Mouse (Mus musculus) ES-E14 (cell line): ENCODE measurements around the gene Hyal1. TPM values are rescaled to one million over a fixed set of nuclear protein-coding genes. Genes with fewer than 3 reads are reported as not detected.

Experiments
- DNase-seq: peaks from one replicate; pipeline ENCODE4 v3.0.0-alpha.2; 2013; ENCODE audit warnings: low read depth, low spot score
- H3K27ac ChIP-seq: 2 replicates; pipeline ENCODE4 v1.5.1; 2012; ENCODE audit warnings: low read depth, mild to moderate bottlenecking, low read length, moderate library complexity, mixed read lengths; ENCODE audit not compliant: poor library complexity, insufficient read depth, severe bottlenecking
- H3K36me3 ChIP-seq: 2 replicates; pipeline ENCODE4 v1.6.1; 2012; ENCODE audit warnings: mild to moderate bottlenecking, low read length, moderate library complexity, mixed read lengths; ENCODE audit not compliant: control insufficient read depth, poor library complexity, insufficient read depth, severe bottlenecking
- H3K4me1 ChIP-seq, 2 experiments: fragments of 150-350 bp in 1 of 2; sonication (generic) in 1 of 2; 2 replicates each; pipeline ENCODE4 v1.6.1; 2012; ENCODE audit warnings: low read length in 2 of 2, mild to moderate bottlenecking in 1 of 2, mixed read lengths in 1 of 2; ENCODE audit not compliant: control insufficient read depth in 2 of 2, insufficient read depth in 2 of 2, poor library complexity in 1 of 2
- H3K4me3 ChIP-seq, 2 experiments: fragments of 150-350 bp in 1 of 2; sonication (generic) in 1 of 2; 2 replicates each; pipeline ENCODE4 v1.5.1; 2012; ENCODE audit warnings: low read length in 2 of 2, low read depth in 1 of 2, mild to moderate bottlenecking in 1 of 2, mixed read lengths in 1 of 2; ENCODE audit not compliant: insufficient read depth in 1 of 2, poor library complexity in 1 of 2, severe bottlenecking in 1 of 2
- H3K9ac ChIP-seq: 2 replicates; pipeline ENCODE4 v1.6.1; 2012; ENCODE audit warnings: low read depth, mild to moderate bottlenecking, low read length, mixed read lengths; ENCODE audit not compliant: poor library complexity, insufficient read depth, severe bottlenecking
- H3K9me3 ChIP-seq: fragments of 150-350 bp; sonication (generic); 2 replicates; pipeline ENCODE4 v1.6.1; 2012; ENCODE audit warnings: low read depth, mild to moderate bottlenecking, low read length; ENCODE audit not compliant: control insufficient read depth, insufficient read depth
- CHD2 ChIP-seq: IDR thresholded peaks from 2 replicates; pipeline ENCODE4 v1.6.1; 2014; ENCODE audit warnings: mild to moderate bottlenecking, low read depth, low read length, inconsistent platforms
- HCFC1 ChIP-seq: IDR thresholded peaks from 2 replicates; pipeline ENCODE4 v1.6.1; 2012; ENCODE audit warnings: low read length, inconsistent platforms, borderline replicate concordance; ENCODE audit not compliant: insufficient read depth
- MAFK ChIP-seq: IDR thresholded peaks from 2 replicates; pipeline ENCODE4 v1.6.1; 2014; ENCODE audit warnings: mild to moderate bottlenecking, low read depth, low read length, inconsistent platforms; ENCODE audit not compliant: insufficient read depth
- ZC3H11A ChIP-seq: IDR thresholded peaks from 2 replicates; pipeline ENCODE4 v1.6.1; 2012; ENCODE audit warnings: low read depth, mild to moderate bottlenecking, inconsistent platforms, low read length, borderline replicate concordance
- ZNF384 ChIP-seq: IDR thresholded peaks from 2 replicates; pipeline ENCODE4 v1.6.1; 2012; ENCODE audit warnings: low read depth, low read length, inconsistent platforms
- in situ Hi-C, 2 experiments: fragments of 600-800 bp; cut with MboI; formaldehyde crosslinking; loops; one replicate each; pipeline ENCODE4 v1.15.1; 2025; ENCODE audit warnings: low sequenced_read_pairs in 2 of 2, inconsistent platforms in 1 of 2; ENCODE audit not compliant: unreplicated experiment in 2 of 2
- total RNA-seq: library from RNA; depleted of rRNA; stranded (reverse); fragments of 300-350 nt; gene quantifications from 2 replicates; pipeline ENCODE4 v1.2.3, GENCODE M21; 2012

The Hyal1 gene
- total RNA-seq, 1 experiment, result 11.8 TPM

GRCm38 (mm10) chr9:107607653-107608245 lies 31.0 kb downstream of the Hyal1 start:
- H3K4me3 ChIP-seq, result no peak overlapping the region
- no peak for DNase-seq
- in situ Hi-C loops, result no loop called here
- TF ChIP-seq HCFC1 (no peak), ZC3H11A (no peak), MAFK (no peak), ZNF384 (no peak), CHD2 (no peak)
- no peak overlapping the region for H3K27ac ChIP-seq
- no peak overlapping the region for H3K9ac ChIP-seq
- H3K4me1 ChIP-seq, result peaks cover 6 to 51% of the 10 kb centered on the region in 2 experiments; a peak in 3 of 4 replicates
- H3K9me3 ChIP-seq, result no peaks in the 10 kb centered on the region
- H3K36me3 ChIP-seq, result no peaks in the 10 kb centered on the region

GRCm38 (mm10) chr9:107608741-107609432 lies 32.2 kb downstream of the Hyal1 start, which contains the start of gene Sema3b:
Gene Sema3b, minus strand, starts transcription at chr9:107609229.
- in situ Hi-C loops, result no loop called here
- no peak for DNase-seq
- Histone ChIP-seq H3K4me1 (peaks cover 6 to 51% of the 10 kb centered on the region in 2 experiments; a peak in 3 of 4 replicates), H3K36me3 (no peaks in the 10 kb centered on the region), H3K27ac (no peak within 1 kb of the TSS), H3K9ac (no peak within 1 kb of the TSS), H3K9me3 (no peaks in the 10 kb centered on the region), H3K4me3 (no peak within 1 kb of the TSS)
- TF ChIP-seq ZC3H11A (no peak), ZNF384 (no peak), CHD2 (no peak), MAFK (no peak), HCFC1 (no peak)

- no peak overlapping the region for H3K27ac ChIP-seq
- H3K9ac ChIP-seq, result no peak overlapping the region
Observed at GRCm38 (mm10) chr9:107609433-107609830, 32.7 kb downstream of the Hyal1 start.

GRCm38 (mm10) chr9:107611456-107612190 lies 34.9 kb downstream of the Hyal1 start:
- peaks cover 4 to 38% of the 10 kb centered on the region in 2 experiments; a peak in 3 of 4 replicates for H3K4me1 ChIP-seq
- H3K9ac ChIP-seq, result 0 out of 2 replicates have a peak overlapping the region, but pooled peaks have one; percentile 65
- TF ChIP-seq HCFC1 (no peak), CHD2 (no peak), MAFK (no peak), ZNF384 (no peak), ZC3H11A (no peak)
- no peak for DNase-seq
- H3K4me3 ChIP-seq, result peak overlapping the region; percentile 51 to 59; a peak in 2 of 4 replicates
- peaks cover 21% of the 10 kb centered on the region for H3K36me3 ChIP-seq
- in situ Hi-C loops, result no loop called here
- H3K27ac ChIP-seq, result no peak overlapping the region
- H3K9me3 ChIP-seq, result no peaks in the 10 kb centered on the region

More at GRCm38 (mm10) chr9:107609433-107609830, 32.7 kb downstream of the Hyal1 start:
- TF ChIP-seq MAFK, result no peak
- no peak for TF ChIP-seq HCFC1
- no peak for TF ChIP-seq ZNF384
- no peak for TF ChIP-seq ZC3H11A
- TF ChIP-seq CHD2, result no peak
- Histone ChIP-seq H3K9me3 (no peaks in the 10 kb centered on the region), H3K4me3 (no peak overlapping the region), H3K36me3 (no peaks in the 10 kb centered on the region), H3K4me1 (peaks cover 6 to 48% of the 10 kb centered on the region in 2 experiments; a peak in 3 of 4 replicates)
- DNase-seq, result no peak
- in situ Hi-C loops, result no loop called here
